Mouse (Mus musculus): Measurements from ENCODE around the gene Pfdn4. TPM values are rescaled to one million over a fixed set of nuclear protein-coding genes. Genes with fewer than 3 reads are reported as not detected.

Pfdn4 gene
- polyA plus RNA-seq, 1 experiment from 2014 or later, result 134 TPM

- H3K27me3 ChIP-seq (ENCODE audit: control insufficient read depth, insufficient read depth, low read length), result no peaks in the 10 kb centered on the region
- WGBS, result 90% methylated on average over 16 of the region's 16 CpGs
- no peaks in the 10 kb centered on the region for H3K4me1 ChIP-seq (ENCODE audit: control insufficient read depth, insufficient read depth, low read length)
- DNase-seq (ENCODE audit: low spot score) (no peak), ATAC-seq (replicated peaks; ENCODE audit: insufficient number of reproducible peaks, low FRiP score, low TSS enrichment, low read depth) (no peak)
- H3K27ac ChIP-seq (replicated peaks; ENCODE audit: low read depth, low read length), result no peak overlapping the region
- H3K36me3 ChIP-seq (replicated peaks; ENCODE audit: control insufficient read depth, insufficient read depth, low read depth, low read length), result no peaks in the 10 kb centered on the region
- H3K9me3 ChIP-seq (replicated peaks; ENCODE audit: control insufficient read depth, low read length), result no peaks in the 10 kb centered on the region
- H3K9ac ChIP-seq (replicated peaks; ENCODE audit: low read length), result no peak overlapping the region
- H3K4me3 ChIP-seq (ENCODE audit: low read depth, low read length), result no peak overlapping the region
- H3K4me2 ChIP-seq (ENCODE audit: low read depth, low read length), result no peak overlapping the region
Observed at GRCm38 (mm10) chr2:170528061-170528460, 31.8 kb downstream of the Pfdn4 start.

- H3K27me3 ChIP-seq (ENCODE audit: control insufficient read depth, insufficient read depth, low read length), result no peaks in the 10 kb centered on the region
- no peaks in the 10 kb centered on the region for H3K9me3 ChIP-seq (replicated peaks; ENCODE audit: control insufficient read depth, low read length)
- H3K4me3 ChIP-seq (ENCODE audit: low read depth, low read length), result no peak overlapping the region
- DNase-seq (ENCODE audit: low spot score), result no peak
- no peaks in the 10 kb centered on the region for H3K4me1 ChIP-seq (ENCODE audit: control insufficient read depth, insufficient read depth, low read length)
- WGBS, result 90% methylated on average over 7 of the region's 7 CpGs
- no peak for ATAC-seq (replicated peaks; ENCODE audit: insufficient number of reproducible peaks, low FRiP score, low TSS enrichment, low read depth)
- H3K27ac ChIP-seq (replicated peaks; ENCODE audit: low read depth, low read length), result no peak overlapping the region
- no peaks in the 10 kb centered on the region for H3K36me3 ChIP-seq (replicated peaks; ENCODE audit: control insufficient read depth, insufficient read depth, low read depth, low read length)
- no peak overlapping the region for H3K9ac ChIP-seq (replicated peaks; ENCODE audit: low read length)
- H3K4me2 ChIP-seq (ENCODE audit: low read depth, low read length), result no peak overlapping the region
Observed at GRCm38 (mm10) chr2:170529766-170530165, 33.5 kb downstream of the Pfdn4 start.

GRCm38 (mm10) chr2:170530256-170530655 is 34.0 kb downstream of the Pfdn4 start:
- H3K36me3 ChIP-seq (replicated peaks; ENCODE audit: control insufficient read depth, insufficient read depth, low read depth, low read length), result no peaks in the 10 kb centered on the region
- no peak overlapping the region for H3K27ac ChIP-seq (replicated peaks; ENCODE audit: low read depth, low read length)
- ATAC-seq (replicated peaks; ENCODE audit: insufficient number of reproducible peaks, low FRiP score, low TSS enrichment, low read depth) (no peak), DNase-seq (ENCODE audit: low spot score) (no peak)
- no peak overlapping the region for H3K4me2 ChIP-seq (ENCODE audit: low read depth, low read length)
- H3K9me3 ChIP-seq (replicated peaks; ENCODE audit: control insufficient read depth, low read length), result no peaks in the 10 kb centered on the region
- no peak overlapping the region for H3K9ac ChIP-seq (replicated peaks; ENCODE audit: low read length)
- WGBS, result 84% methylated on average over 3 of the region's 3 CpGs
- no peaks in the 10 kb centered on the region for H3K27me3 ChIP-seq (ENCODE audit: control insufficient read depth, insufficient read depth, low read length)
- no peak overlapping the region for H3K4me3 ChIP-seq (ENCODE audit: low read depth, low read length)
- H3K4me1 ChIP-seq (ENCODE audit: control insufficient read depth, insufficient read depth, low read length), result no peaks in the 10 kb centered on the region

- Histone ChIP-seq H3K4me3 (ENCODE audit: low read depth, low read length) (no peak overlapping the region), H3K36me3 (replicated peaks; ENCODE audit: control insufficient read depth, insufficient read depth, low read depth, low read length) (no peaks in the 10 kb centered on the region), H3K27ac (replicated peaks; ENCODE audit: low read depth, low read length) (no peak overlapping the region), H3K4me1 (ENCODE audit: control insufficient read depth, insufficient read depth, low read length) (no peaks in the 10 kb centered on the region), H3K9me3 (replicated peaks; ENCODE audit: control insufficient read depth, low read length) (no peaks in the 10 kb centered on the region), H3K27me3 (ENCODE audit: control insufficient read depth, insufficient read depth, low read length) (no peaks in the 10 kb centered on the region), H3K4me2 (ENCODE audit: low read depth, low read length) (no peak overlapping the region), H3K9ac (replicated peaks; ENCODE audit: low read length) (no peak overlapping the region)
- ATAC-seq (replicated peaks; ENCODE audit: insufficient number of reproducible peaks, low FRiP score, low TSS enrichment, low read depth) (peak; percentile 67; the same call in 1 of the 2 replicates), DNase-seq (ENCODE audit: low spot score) (peak; percentile 15)
- 48% methylated on average over 8 of the region's 12 CpGs for WGBS
Observed at GRCm38 (mm10) chr2:170534116-170534802, 38.0 kb downstream of the Pfdn4 start.

- H3K27ac ChIP-seq (replicated peaks; ENCODE audit: low read depth, low read length), result no peak overlapping the region
- no peak overlapping the region for H3K4me3 ChIP-seq (ENCODE audit: low read depth, low read length)
- H3K9ac ChIP-seq (replicated peaks; ENCODE audit: low read length), result no peak overlapping the region
- H3K9me3 ChIP-seq (replicated peaks; ENCODE audit: control insufficient read depth, low read length), result no peaks in the 10 kb centered on the region
- no peak for DNase-seq (ENCODE audit: low spot score)
- ATAC-seq (replicated peaks; ENCODE audit: insufficient number of reproducible peaks, low FRiP score, low TSS enrichment, low read depth), result no peak
- no peaks in the 10 kb centered on the region for H3K27me3 ChIP-seq (ENCODE audit: control insufficient read depth, insufficient read depth, low read length)
- no peaks in the 10 kb centered on the region for H3K4me1 ChIP-seq (ENCODE audit: control insufficient read depth, insufficient read depth, low read length)
- H3K36me3 ChIP-seq (replicated peaks; ENCODE audit: control insufficient read depth, insufficient read depth, low read depth, low read length), result no peaks in the 10 kb centered on the region
- 92% methylated on average over 11 of the region's 11 CpGs for WGBS
- H3K4me2 ChIP-seq (ENCODE audit: low read depth, low read length), result no peak overlapping the region
Observed at GRCm38 (mm10) chr2:170534803-170535174, 38.6 kb downstream of the Pfdn4 start.

- H3K27me3 ChIP-seq (ENCODE audit: control insufficient read depth, insufficient read depth, low read length), result no peaks in the 10 kb centered on the region
- no peak overlapping the region for H3K4me3 ChIP-seq (ENCODE audit: low read depth, low read length)
- H3K4me2 ChIP-seq (ENCODE audit: low read depth, low read length), result no peak overlapping the region
- H3K36me3 ChIP-seq (replicated peaks; ENCODE audit: control insufficient read depth, insufficient read depth, low read depth, low read length), result no peaks in the 10 kb centered on the region
- no peaks in the 10 kb centered on the region for H3K9me3 ChIP-seq (replicated peaks; ENCODE audit: control insufficient read depth, low read length)
- no peak overlapping the region for H3K9ac ChIP-seq (replicated peaks; ENCODE audit: low read length)
- H3K27ac ChIP-seq (replicated peaks; ENCODE audit: low read depth, low read length), result no peak overlapping the region
- no peak for ATAC-seq (replicated peaks; ENCODE audit: insufficient number of reproducible peaks, low FRiP score, low TSS enrichment, low read depth)
- DNase-seq (ENCODE audit: low spot score), result no peak
- no peaks in the 10 kb centered on the region for H3K4me1 ChIP-seq (ENCODE audit: control insufficient read depth, insufficient read depth, low read length)
Observed at GRCm38 (mm10) chr2:170535841-170536240, 39.6 kb downstream of the Pfdn4 start.

GRCm38 (mm10) chr2:170539211-170539610 is 43.0 kb downstream of the Pfdn4 start:
- 92% methylated on average over 9 of the region's 9 CpGs for WGBS
- no peaks in the 10 kb centered on the region for H3K36me3 ChIP-seq (replicated peaks; ENCODE audit: control insufficient read depth, insufficient read depth, low read depth, low read length)
- no peak overlapping the region for H3K9ac ChIP-seq (replicated peaks; ENCODE audit: low read length)
- no peaks in the 10 kb centered on the region for H3K27me3 ChIP-seq (ENCODE audit: control insufficient read depth, insufficient read depth, low read length)
- no peaks in the 10 kb centered on the region for H3K9me3 ChIP-seq (replicated peaks; ENCODE audit: control insufficient read depth, low read length)
- H3K4me3 ChIP-seq (ENCODE audit: low read depth, low read length), result no peak overlapping the region
- H3K4me2 ChIP-seq (ENCODE audit: low read depth, low read length), result no peak overlapping the region
- H3K27ac ChIP-seq (replicated peaks; ENCODE audit: low read depth, low read length), result no peak overlapping the region
- no peaks in the 10 kb centered on the region for H3K4me1 ChIP-seq (ENCODE audit: control insufficient read depth, insufficient read depth, low read length)
- no peak for ATAC-seq (replicated peaks; ENCODE audit: insufficient number of reproducible peaks, low FRiP score, low TSS enrichment, low read depth)
- DNase-seq (ENCODE audit: low spot score), result no peak

GRCm38 (mm10) chr2:170543625-170544024 is 47.4 kb downstream of the Pfdn4 start:
- Histone ChIP-seq H3K9ac (replicated peaks; ENCODE audit: low read length) (no peak overlapping the region), H3K27ac (replicated peaks; ENCODE audit: low read depth, low read length) (no peak overlapping the region), H3K27me3 (ENCODE audit: control insufficient read depth, insufficient read depth, low read length) (no peaks in the 10 kb centered on the region), H3K4me1 (ENCODE audit: control insufficient read depth, insufficient read depth, low read length) (no peaks in the 10 kb centered on the region), H3K4me2 (ENCODE audit: low read depth, low read length) (no peak overlapping the region), H3K9me3 (replicated peaks; ENCODE audit: control insufficient read depth, low read length) (no peaks in the 10 kb centered on the region), H3K36me3 (replicated peaks; ENCODE audit: control insufficient read depth, insufficient read depth, low read depth, low read length) (no peaks in the 10 kb centered on the region), H3K4me3 (ENCODE audit: low read depth, low read length) (no peak overlapping the region)
- WGBS, result 75% methylated on average over 5 of the region's 5 CpGs
- DNase-seq (ENCODE audit: low spot score) (no peak), ATAC-seq (replicated peaks; ENCODE audit: insufficient number of reproducible peaks, low FRiP score, low TSS enrichment, low read depth) (no peak)

Measured in embryonic facial prominence, embryonic 11.5 days (tissue).